Mouse (Mus musculus) central nervous system, embryonic 11.5 days (tissue): ENCODE results near the gene Nfkbid. TPM values are rescaled to one million over a fixed set of nuclear protein-coding genes. Genes with fewer than 3 reads are reported as not detected.

Source experiments
- polyA plus RNA-seq: library from polyadenylated mRNA; depleted of rRNA; stranded (reverse); fragments of >200 nt; gene quantifications from 2 replicates; pipeline ENCODE4 v1.2.3, GENCODE M21; 2012; rRNA removed

Gene Nfkbid
- 1.8 and 2.1 TPM in 2 replicates for polyA plus RNA-seq

DNA sequence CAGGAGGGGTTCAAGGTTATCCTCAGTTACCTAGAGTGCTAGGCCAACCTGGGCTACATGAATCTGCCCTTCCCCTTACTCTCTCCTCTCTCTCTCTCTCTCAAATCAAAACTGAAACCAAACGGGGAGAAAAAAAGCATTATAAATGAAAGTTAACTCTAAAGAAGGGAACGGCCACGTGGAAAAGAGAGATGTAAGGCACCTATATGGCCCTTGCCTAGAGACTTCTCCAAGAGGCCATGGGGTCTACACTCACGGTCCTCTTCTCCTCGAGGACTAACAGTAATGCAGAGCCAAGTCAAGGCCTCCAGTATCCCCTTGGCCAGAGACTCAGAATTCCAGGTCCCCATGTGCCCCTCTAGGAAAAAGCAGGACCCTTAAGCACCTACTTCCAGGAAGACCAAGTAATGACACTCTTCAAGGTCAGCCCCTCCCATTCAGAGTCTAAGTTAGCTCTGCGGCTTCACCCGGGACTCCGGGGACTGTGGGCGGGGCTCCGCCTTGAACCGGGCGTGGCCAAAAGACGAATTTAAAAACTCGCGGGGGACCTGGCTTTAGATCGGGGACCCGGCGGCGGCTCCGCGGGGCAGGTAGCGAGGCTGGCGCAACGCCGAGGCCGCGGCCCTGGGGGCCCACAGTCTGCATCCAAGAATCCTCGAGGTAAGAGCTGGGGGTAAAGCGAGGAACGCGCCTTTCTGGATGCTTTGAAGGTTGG is at the start of gene Nfkbid:
Nfkbid (plus strand) TSS at position 558 of the 715 bp plus-strand sequence.

DNA sequence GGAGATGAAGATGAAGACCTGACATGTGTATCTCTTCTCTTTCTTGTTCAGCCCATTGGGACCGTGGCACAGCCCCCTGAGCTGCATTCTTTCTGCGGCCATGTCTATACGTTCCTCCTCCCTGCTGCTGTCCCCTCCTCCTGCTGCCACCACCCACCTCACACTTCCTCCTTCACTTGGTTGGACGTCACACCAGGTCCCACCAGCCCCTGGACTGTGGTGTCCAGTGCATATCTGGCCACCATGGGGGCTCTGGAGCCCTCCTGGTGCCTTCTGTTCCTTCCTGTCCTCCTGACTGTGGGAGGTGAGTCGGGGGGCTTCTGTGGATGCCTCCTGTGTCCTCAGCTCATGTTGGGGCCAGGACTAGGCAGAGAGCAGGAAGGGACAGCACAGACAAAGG is 7.9 kb upstream of the Nfkbid start, which contains the start of gene Tyrobp:
Tyrobp (plus strand) TSS at position 165 of the 400 bp plus-strand sequence.

DNA sequence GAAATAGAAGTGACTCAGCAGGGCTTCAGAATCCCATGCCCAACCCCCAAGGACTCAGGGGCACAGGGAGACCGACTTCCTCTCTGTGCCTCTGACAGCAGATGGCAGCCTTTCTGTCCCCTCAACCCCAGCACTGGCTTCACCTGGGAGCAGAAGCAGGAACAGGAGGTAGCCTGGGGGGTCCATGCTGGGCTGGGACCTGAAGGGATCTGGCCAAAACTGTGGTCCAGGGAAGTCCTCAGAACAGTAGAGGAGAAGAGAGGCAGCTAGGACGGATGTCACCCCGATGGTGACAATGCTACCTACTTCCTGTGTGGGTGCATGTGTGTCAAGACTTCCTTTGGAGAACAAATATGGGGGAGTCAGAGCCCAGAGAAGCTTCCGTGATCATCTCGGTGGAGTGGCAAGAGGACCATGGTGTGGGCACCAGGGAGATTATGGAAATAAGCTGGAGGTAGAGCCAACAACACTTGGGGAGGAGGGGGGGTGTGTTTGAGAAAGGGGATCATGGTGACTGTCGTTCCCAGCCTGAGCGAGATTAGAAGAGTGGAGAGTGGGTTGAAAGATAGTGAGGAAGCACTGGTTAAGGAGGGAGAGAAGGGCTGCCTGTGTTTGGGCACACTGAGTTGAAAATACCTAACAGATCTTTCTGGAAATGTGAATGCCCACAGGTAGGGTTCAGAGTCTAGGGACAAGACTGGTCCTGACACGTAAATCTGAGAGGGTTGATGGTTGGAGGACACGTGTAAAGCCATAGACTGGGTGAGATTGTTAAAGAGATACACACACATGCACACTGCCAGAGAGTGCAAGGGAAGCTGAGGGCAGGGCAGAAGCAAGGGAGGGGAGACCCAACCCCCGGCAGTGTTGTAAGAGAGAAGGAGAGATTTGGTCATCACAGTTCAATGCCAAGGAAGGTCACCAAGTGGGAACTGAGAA is 1.7 kb upstream of the Nfkbid start, which contains the start of gene Hcst:
Hcst (minus strand) TSS at position 294 of the 939 bp plus-strand sequence.

DNA sequence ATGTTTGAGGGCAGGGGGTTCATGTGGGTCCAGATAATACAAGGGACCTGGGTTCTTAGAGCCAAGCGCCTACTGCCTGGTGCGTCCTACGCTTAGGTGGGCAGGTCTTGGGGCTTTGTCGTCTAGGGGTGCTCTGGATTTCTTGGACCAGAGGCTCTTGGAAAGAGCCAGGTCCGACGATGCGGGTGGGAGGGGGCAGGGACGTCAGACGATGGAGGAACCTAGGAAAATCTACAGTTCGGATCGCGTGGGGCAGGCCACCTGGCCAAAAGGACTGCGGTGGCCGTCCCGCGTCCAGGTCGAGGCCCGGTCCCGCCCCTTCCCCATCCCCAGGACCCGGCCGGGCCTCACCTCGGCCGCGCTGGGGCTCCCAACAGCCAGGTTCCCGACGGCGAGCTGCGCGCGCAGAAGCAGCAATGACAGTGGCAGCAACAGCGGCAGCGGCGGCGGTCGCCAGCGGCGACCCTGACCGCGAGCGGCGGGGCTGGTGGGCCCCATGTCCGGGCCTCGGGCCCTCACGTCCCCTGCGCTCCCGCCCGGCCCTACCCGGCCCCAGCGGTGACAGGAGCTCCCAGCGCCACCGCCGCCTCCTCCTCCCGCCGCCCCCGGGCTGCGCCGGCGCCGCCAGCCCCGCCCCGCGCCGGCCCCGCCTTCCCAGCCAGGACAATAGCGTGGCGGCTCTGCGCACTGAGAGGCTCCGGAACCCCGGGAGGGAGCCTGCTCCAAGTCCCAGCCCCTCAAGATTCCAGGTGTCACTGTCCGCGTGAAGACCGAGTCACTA is 23.6 kb downstream of the Nfkbid start, which contains the start of gene Aplp1:
Aplp1 (minus strand) TSS at position 565 of the 781 bp plus-strand sequence.

DNA sequence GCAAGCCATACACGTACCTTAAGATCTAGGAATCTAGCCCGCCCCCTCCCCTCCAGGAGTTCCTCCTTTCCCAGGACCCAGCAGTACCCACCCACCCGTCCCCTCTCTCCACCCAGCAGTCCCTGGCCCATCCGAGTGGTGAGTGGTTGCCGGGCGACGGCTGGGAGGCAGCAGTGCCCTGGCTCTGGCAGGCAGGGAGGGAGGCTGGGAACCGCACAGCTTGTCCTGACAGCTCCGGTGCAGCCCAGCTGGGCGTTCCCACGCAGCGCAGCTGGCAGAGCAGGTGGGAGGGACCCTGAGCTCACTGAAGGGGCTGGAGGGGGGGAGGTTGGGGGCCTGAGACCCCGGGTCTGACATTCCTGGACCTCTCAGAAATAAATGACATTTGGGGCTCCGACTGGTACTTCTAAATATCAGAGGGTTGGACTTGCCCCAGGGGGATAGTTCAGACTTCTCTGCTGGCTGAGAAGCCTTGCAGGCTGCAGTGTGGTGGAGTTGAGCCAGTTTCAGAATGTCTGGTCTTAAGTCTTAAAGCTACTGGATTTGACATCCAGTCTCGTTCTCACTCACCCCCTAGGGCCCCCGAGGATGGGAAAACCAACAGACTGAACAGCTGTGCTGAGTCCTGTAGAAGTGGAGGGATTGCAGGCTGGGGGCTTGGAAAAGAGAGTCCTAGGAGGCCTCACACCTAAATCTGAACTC is 36.2 kb downstream of the Nfkbid start, which contains the start of the genes Kirrel2 and Nphs1:
Kirrel2 (minus strand) TSS at position 62 of the 702 bp plus-strand sequence.
Nphs1 (plus strand) TSS at position 687 of the 702 bp plus-strand sequence.

Other genes with a start within 250 kb of the Nfkbid start
- gene Cox7a1, start 237.6 kb upstream of the Nfkbid start, polyA plus RNA-seq: 2.2 and 4.6 TPM in 2 replicates
- 139 and 209 TPM in 2 replicates for gene Capns1, start 222.9 kb upstream of the Nfkbid start, polyA plus RNA-seq
- 204 and 223 TPM in 2 replicates for gene Polr2i, start 189.8 kb upstream of the Nfkbid start, polyA plus RNA-seq
- gene Tbcb, start 189.5 kb upstream of the Nfkbid start, polyA plus RNA-seq: 133 and 198 TPM in 2 replicates
- 0.19 and 0.27 TPM in 2 replicates for gene Ovol3, start 186.0 kb upstream of the Nfkbid start, polyA plus RNA-seq
- 0.06 and 0.26 TPM in 2 replicates for gene Thap8, start 141.6 kb upstream of the Nfkbid start, polyA plus RNA-seq
- gene Wdr62, start 141.3 kb upstream of the Nfkbid start, polyA plus RNA-seq: 22.8 and 26.3 TPM in 2 replicates
- gene Clip3, start 130.0 kb upstream of the Nfkbid start, polyA plus RNA-seq: 115 and 137 TPM in 2 replicates
- 61.7 and 90.9 TPM in 2 replicates for gene Alkbh6, start 113.0 kb upstream of the Nfkbid start, polyA plus RNA-seq
- gene Syne4, start 106.9 kb upstream of the Nfkbid start, polyA plus RNA-seq: 42.4 and 63.7 TPM in 2 replicates
- gene E130208F15Rik, start 100.0 kb upstream of the Nfkbid start, polyA plus RNA-seq: 0.65 and 0.78 TPM in 2 replicates
- gene Sdhaf1, start 97.8 kb upstream of the Nfkbid start, polyA plus RNA-seq: 19.6 and 19.7 TPM in 2 replicates
- gene Lrfn3, start 59.0 kb upstream of the Nfkbid start, polyA plus RNA-seq: 7.0 and 10.9 TPM in 2 replicates
- 17.2 and 25.2 TPM in 2 replicates for gene Tyrobp, start 8.0 kb upstream of the Nfkbid start, polyA plus RNA-seq
- 0.16 and 0.40 TPM in 2 replicates for gene Hcst, start 1.9 kb upstream of the Nfkbid start, polyA plus RNA-seq
- 102 and 109 TPM in 2 replicates for gene Aplp1, start 23.8 kb downstream of the Nfkbid start, polyA plus RNA-seq
- gene Kirrel2, start 36.0 kb downstream of the Nfkbid start, polyA plus RNA-seq: 3.6 and 3.9 TPM in 2 replicates
- 3.7 and 4.4 TPM in 2 replicates for gene Nphs1, start 36.6 kb downstream of the Nfkbid start, polyA plus RNA-seq
- 0.82 and 3.3 TPM in 2 replicates for gene Prodh2, start 71.9 kb downstream of the Nfkbid start, polyA plus RNA-seq
- gene Arhgap33, start 113.3 kb downstream of the Nfkbid start, polyA plus RNA-seq: 102 and 119 TPM in 2 replicates
- 6.4 and 6.8 TPM in 2 replicates for gene Hspb6, start 130.4 kb downstream of the Nfkbid start, polyA plus RNA-seq
- gene Proser3, start 130.6 kb downstream of the Nfkbid start, polyA plus RNA-seq: 22.3 and 28.9 TPM in 2 replicates
- 35.8 and 38.5 TPM in 2 replicates for gene Lin37, start 138.1 kb downstream of the Nfkbid start, polyA plus RNA-seq
- gene U2af1l4, start 141.6 kb downstream of the Nfkbid start, polyA plus RNA-seq: 57.5 and 77.8 TPM in 2 replicates
- 5.6 and 6.0 TPM in 2 replicates for gene Gm49396, start 141.6 kb downstream of the Nfkbid start, polyA plus RNA-seq
- 98.4 and 114 TPM in 2 replicates for gene Psenen, start 141.9 kb downstream of the Nfkbid start, polyA plus RNA-seq
- 5.5 and 9.1 TPM in 2 replicates for gene Igflr1, start 143.7 kb downstream of the Nfkbid start, polyA plus RNA-seq
- gene Kmt2b, start 167.0 kb downstream of the Nfkbid start, polyA plus RNA-seq: 55.4 and 66.3 TPM in 2 replicates
- gene Zbtb32, start 177.2 kb downstream of the Nfkbid start, polyA plus RNA-seq: 0.20 and 0.45 TPM in 2 replicates
- gene Upk1a, start 191.1 kb downstream of the Nfkbid start, polyA plus RNA-seq: 1.9 and 4.0 TPM in 2 replicates
- gene Cox6b1, start 204.4 kb downstream of the Nfkbid start, polyA plus RNA-seq: 789 and 842 TPM in 2 replicates
- gene Etv2, start 214.1 kb downstream of the Nfkbid start, polyA plus RNA-seq: 0.07 and 0.18 TPM in 2 replicates
- gene Rbm42, start 228.6 kb downstream of the Nfkbid start, polyA plus RNA-seq: 68.3 and 129 TPM in 2 replicates
- gene Haus5, start 243.3 kb downstream of the Nfkbid start, polyA plus RNA-seq: 50.6 and 72.4 TPM in 2 replicates
- gene Pmis2, start 249.9 kb downstream of the Nfkbid start, polyA plus RNA-seq: not detected in 2 replicates